Mouse (Mus musculus) liver, embryonic 15.5 days (tissue): ENCODE measurements around the gene Tanc2. TPM values are rescaled to one million over a fixed set of nuclear protein-coding genes. Genes with fewer than 3 reads are reported as not detected.

ENCODE experiments used
- ATAC-seq: fragments of 200-750 bp; cut with Nextera tagmentation; 2 replicates; pipeline ENCODE4 v1.8.0; 2017; ENCODE audit warnings: moderate number of reproducible peaks, mild to moderate bottlenecking, moderate library complexity; ENCODE audit not compliant: insufficient read depth
- H3K27ac ChIP-seq: fragments of 300-500 bp; sonication (generic); replicated peaks from 2 replicates; pipeline ENCODE4 v1.5.1; 2015; ENCODE audit warnings: mild to moderate bottlenecking, inconsistent platforms
- H3K27me3 ChIP-seq: fragments of 300-500 bp; sonication (generic); 2 replicates; pipeline ENCODE4 v1.6.1; 2015; ENCODE audit warnings: mild to moderate bottlenecking, inconsistent platforms
- H3K36me3 ChIP-seq: fragments of 300-500 bp; sonication (generic); replicated peaks from 2 replicates; pipeline ENCODE4 v1.6.1; 2015; ENCODE audit warnings: moderate library complexity, mild to moderate bottlenecking, inconsistent platforms
- H3K4me1 ChIP-seq: fragments of 300-500 bp; sonication (generic); replicated peaks from 2 replicates; pipeline ENCODE4 v1.6.1; 2015; ENCODE audit warnings: inconsistent platforms
- H3K4me2 ChIP-seq: fragments of 300-500 bp; sonication (generic); 2 replicates; pipeline ENCODE4 v1.6.1; 2015; ENCODE audit warnings: moderate library complexity, mild to moderate bottlenecking, inconsistent platforms
- H3K4me3 ChIP-seq: fragments of 300-500 bp; sonication (generic); replicated peaks from 2 replicates; pipeline ENCODE4 v1.5.1; 2015; ENCODE audit warnings: mild to moderate bottlenecking, inconsistent platforms
- H3K9ac ChIP-seq: fragments of 300-500 bp; sonication (generic); 2 replicates; pipeline ENCODE4 v1.6.1; 2015; ENCODE audit warnings: moderate library complexity, mild to moderate bottlenecking, inconsistent platforms
- H3K9me3 ChIP-seq: fragments of 300-500 bp; sonication (generic); replicated peaks from 2 replicates; pipeline ENCODE4 v1.6.1; 2016; ENCODE audit warnings: inconsistent platforms
- whole genome bisulfite sequencing: fragments of 180-500 bp; shearing (Covaris S2); methylation state at CpG from one replicate; pipeline ENCODE4 v1.1.7; 2015; ENCODE audit warnings: mixed read lengths; ENCODE audit not compliant: insufficient replicate concordance; 5-methylcytosine and 5-hydroxymethylcytosine counted together
- polyA plus RNA-seq: library from polyadenylated mRNA; unstranded; fragments of >200 nt; fragmentation: Nextera tagmentation; extraction: Ambion mirVana; gene quantifications from 2 replicates; pipeline ENCODE4 v1.2.1, GENCODE M21; 2015

Gene Tanc2
- polyA plus RNA-seq, 1 experiment from 2014 or later = 1.2 TPM

DNA sequence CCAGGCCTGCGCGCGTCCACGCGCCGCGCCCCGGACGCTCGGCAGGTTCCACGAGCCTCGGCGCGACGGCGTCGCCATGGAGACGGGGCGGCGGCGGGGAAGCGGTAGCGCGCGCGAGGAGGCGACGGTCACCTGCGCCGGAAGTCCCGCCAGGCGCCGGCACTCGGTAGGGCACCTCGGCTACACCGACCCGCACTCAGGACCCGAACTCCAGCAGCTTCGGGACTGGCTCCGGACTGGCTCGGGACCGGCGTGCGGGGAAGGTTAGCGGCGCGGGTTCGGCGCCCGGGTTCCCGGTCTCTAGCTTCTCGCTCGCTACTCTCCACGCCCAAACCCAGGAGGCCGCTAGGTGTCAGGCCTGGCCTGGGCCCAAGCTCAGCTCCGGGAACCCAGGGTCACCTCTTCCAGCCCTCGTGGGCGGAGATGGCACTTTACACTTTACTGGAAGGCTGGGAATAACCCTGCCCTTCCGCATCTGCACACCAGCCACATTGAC is 354.4 kb downstream of the Tanc2 start:
- peak overlapping the region; percentile 64 for H3K4me3 ChIP-seq
- ATAC-seq = peak; percentile 71
- H3K9ac ChIP-seq = peak overlapping the region; percentile 50; the same call in 1 of the 2 replicates
- no peaks in the 10 kb centered on the region for H3K36me3 ChIP-seq
- H3K27me3 ChIP-seq = peaks cover 79% of the 10 kb centered on the region
- under 1% methylated on average over 59 of the region's 59 CpGs for WGBS
- no peak overlapping the region; the same call in 1 of the 2 replicates for H3K27ac ChIP-seq
- H3K4me1 ChIP-seq = peaks cover 22% of the 10 kb centered on the region
- H3K4me2 ChIP-seq = peak overlapping the region; percentile 90
- no peaks in the 10 kb centered on the region for H3K9me3 ChIP-seq

DNA sequence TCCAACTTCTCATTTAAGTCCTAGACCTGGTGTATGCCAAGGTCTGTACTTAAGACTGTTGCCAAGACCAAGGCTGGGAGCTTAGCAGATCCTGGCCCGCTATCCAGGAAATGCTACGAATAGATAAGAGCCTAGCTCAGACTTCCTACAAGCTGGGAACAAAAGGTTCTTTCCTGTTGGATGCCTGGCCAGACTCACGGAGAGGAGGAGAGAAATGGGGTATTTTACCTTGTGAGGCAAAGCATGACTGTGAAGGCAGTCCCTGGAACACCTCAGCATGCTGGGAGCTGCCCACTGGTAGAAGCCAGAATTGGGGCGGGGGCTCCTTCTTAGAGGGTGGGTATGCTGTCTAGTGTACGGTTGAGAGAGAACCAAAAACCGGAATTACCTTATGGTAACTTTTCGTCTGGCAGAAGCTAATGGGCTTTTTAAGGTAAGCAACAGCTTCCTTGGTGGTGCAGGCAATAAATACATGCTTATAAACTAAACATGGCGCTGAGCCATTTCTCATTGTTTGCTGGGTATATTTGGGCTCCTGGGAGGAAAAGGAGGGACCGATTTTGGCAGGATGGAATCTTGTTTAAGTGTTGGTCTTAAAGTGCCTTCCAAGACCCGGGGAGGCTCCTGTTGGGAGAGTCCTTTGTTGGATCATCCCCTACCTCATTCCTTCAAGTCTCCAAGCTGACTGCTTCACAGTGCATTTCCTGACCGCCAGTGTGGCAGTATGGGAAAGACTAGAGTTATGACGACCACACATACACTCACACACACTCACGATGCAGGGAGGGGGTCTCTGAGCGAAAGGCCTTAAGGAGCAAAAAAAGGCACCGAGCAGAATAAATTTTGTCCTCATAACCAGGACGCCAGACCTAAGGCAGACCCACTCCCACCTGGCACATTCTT is 355.2 kb downstream of the Tanc2 start:
- ATAC-seq = no peak
- no peak overlapping the region for H3K9ac ChIP-seq
- H3K4me1 ChIP-seq = peaks cover 22% of the 10 kb centered on the region
- H3K36me3 ChIP-seq = no peaks in the 10 kb centered on the region
- no peak overlapping the region for H3K27ac ChIP-seq
- H3K9me3 ChIP-seq = no peaks in the 10 kb centered on the region
- peak overlapping the region; percentile 90 for H3K4me2 ChIP-seq
- 56% methylated on average over 16 of the region's 16 CpGs for WGBS
- peak overlapping the region; percentile 64; the same call in 1 of the 2 replicates for H3K4me3 ChIP-seq
- peaks cover 78% of the 10 kb centered on the region for H3K27me3 ChIP-seq

DNA sequence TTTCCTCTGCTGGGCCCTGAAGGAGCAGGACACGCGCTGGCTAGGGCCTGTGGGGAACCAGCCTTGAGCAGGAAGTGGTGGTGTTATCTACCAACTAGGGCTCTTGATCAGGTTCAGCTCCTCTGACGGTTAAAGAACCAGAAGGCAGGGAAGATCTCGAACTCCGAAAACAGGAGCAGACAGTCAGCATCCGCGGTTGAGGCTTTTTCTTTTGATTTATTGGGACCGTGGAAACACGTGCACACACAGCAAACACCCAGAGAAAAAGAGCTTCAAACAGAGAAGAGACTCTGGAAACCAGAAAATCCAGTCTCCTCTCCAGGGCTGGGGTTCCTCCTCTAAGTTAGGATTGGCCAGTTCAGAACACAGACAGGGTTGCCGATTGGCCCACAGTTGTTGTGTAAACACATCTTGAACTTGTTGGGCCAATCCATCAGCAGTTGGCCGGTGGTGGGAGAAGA is 356.9 kb downstream of the Tanc2 start:
- peaks cover 22% of the 10 kb centered on the region for H3K4me1 ChIP-seq
- H3K27ac ChIP-seq = no peak overlapping the region
- H3K4me2 ChIP-seq = no peak overlapping the region
- H3K9ac ChIP-seq = no peak overlapping the region
- no peak overlapping the region for H3K4me3 ChIP-seq
- WGBS = 8% methylated on average over 11 of the region's 11 CpGs
- no peaks in the 10 kb centered on the region for H3K9me3 ChIP-seq
- peaks cover 64% of the 10 kb centered on the region for H3K27me3 ChIP-seq
- H3K36me3 ChIP-seq = no peaks in the 10 kb centered on the region
- ATAC-seq = no peak

DNA sequence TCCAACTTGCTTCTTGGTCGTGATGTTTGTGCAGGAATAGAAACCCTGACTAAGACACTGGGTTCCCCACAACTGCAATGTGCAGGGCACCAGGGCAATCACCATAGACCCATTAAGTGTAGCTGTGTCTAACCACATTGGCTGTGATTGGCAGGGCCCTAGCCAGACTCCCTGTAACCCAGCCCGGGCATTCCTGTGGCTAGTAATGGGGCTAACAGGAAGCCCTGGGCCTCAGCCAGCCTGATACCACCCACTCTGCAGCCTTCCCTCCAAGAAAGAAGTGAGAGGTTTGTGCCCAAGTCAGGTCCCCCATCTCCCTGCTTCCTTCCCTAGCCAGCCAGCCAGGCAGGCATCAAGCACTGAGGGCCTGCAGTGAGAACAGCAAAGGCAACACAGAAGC is 358.5 kb downstream of the Tanc2 start:
- 21% methylated on average over 2 of the region's 2 CpGs for WGBS
- Histone ChIP-seq H3K9ac (no peak overlapping the region), H3K27ac (no peak overlapping the region), H3K36me3 (no peaks in the 10 kb centered on the region), H3K4me1 (peaks cover 20% of the 10 kb centered on the region), H3K27me3 (peaks cover 58% of the 10 kb centered on the region), H3K9me3 (no peaks in the 10 kb centered on the region), H3K4me2 (no peak overlapping the region), H3K4me3 (no peak overlapping the region)
- no peak for ATAC-seq

DNA sequence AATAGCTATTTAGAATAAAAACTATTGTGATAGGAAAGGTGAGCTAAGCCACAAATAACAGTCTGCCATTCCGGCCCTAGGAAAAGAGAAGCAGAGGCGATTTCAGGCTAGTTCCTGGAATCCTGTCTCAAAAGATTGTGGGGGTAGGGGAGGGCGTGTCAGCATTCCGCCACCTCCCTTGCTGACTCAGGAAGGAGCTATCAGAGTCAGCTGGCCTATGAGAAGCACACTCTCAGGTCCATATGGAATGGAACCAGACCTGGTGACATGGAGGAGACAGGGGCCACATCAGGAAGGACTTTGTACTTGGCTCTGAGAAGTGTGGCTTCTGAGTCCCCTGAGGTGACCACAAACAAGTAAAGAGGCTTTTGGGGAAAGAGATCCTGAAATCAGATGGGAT is 360.7 kb downstream of the Tanc2 start:
- no peak for ATAC-seq
- 44% methylated on average over 4 of the region's 4 CpGs for WGBS
- Histone ChIP-seq H3K4me2 (no peak overlapping the region), H3K27ac (no peak overlapping the region), H3K4me1 (0 out of 2 replicates have a peak, but pooled peaks cover 4% of the 10 kb centered on the region), H3K27me3 (peaks cover 37% of the 10 kb centered on the region), H3K9ac (no peak overlapping the region), H3K4me3 (no peak overlapping the region), H3K36me3 (no peaks in the 10 kb centered on the region), H3K9me3 (no peaks in the 10 kb centered on the region)

DNA sequence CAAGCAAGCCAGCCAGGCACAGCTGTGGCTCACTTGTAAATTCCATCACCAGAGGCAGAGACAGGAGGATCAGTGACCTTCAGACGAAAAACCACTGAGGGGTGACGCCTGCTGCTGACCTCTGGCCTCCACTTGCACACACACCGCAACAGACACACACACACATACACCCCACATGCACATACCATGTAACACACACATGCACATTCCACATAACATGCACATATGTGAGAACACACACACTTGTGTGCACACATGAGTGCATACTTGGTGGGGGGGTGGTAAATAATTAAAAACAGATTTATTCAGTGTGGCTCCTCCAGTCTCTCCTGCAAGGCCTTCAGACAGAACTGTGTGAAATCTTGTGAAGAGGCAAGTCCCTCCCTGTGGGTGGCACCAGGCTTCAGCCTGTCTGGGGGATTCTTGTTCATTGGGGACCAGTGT is 361.8 kb downstream of the Tanc2 start:
- Histone ChIP-seq H3K4me1 (no peaks in the 10 kb centered on the region), H3K36me3 (no peaks in the 10 kb centered on the region), H3K27me3 (peaks cover 27% of the 10 kb centered on the region), H3K4me2 (no peak overlapping the region), H3K9me3 (no peaks in the 10 kb centered on the region), H3K9ac (no peak overlapping the region), H3K27ac (no peak overlapping the region), H3K4me3 (no peak overlapping the region)
- ATAC-seq = no peak
- 63% methylated on average over 3 of the region's 3 CpGs for WGBS

DNA sequence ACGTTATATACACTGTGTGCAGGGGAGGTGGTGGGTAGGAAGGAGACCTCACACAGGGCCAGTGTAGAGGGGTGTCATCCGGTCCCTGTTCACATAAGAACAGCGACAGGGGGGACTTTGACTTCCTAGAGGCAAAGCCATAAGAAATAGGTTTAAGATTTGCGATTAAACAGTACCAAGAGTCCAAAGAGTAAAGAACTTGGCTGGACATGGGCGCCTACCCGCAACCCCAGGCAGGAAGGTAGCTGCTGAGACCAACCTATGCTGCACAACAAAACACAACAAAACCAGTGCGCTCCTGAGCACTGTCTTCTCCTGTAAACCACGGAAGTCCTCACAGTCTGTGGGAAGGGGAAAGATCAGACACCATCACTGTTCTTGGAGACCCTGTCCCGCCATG is 362.3 kb downstream of the Tanc2 start:
- Histone ChIP-seq H3K4me3 (no peak overlapping the region), H3K9ac (no peak overlapping the region), H3K36me3 (no peaks in the 10 kb centered on the region), H3K9me3 (no peaks in the 10 kb centered on the region), H3K4me2 (no peak overlapping the region), H3K27ac (no peak overlapping the region), H3K27me3 (peaks cover 25% of the 10 kb centered on the region), H3K4me1 (no peaks in the 10 kb centered on the region)
- ATAC-seq = no peak
- 67% methylated on average over 9 of the region's 9 CpGs for WGBS

DNA sequence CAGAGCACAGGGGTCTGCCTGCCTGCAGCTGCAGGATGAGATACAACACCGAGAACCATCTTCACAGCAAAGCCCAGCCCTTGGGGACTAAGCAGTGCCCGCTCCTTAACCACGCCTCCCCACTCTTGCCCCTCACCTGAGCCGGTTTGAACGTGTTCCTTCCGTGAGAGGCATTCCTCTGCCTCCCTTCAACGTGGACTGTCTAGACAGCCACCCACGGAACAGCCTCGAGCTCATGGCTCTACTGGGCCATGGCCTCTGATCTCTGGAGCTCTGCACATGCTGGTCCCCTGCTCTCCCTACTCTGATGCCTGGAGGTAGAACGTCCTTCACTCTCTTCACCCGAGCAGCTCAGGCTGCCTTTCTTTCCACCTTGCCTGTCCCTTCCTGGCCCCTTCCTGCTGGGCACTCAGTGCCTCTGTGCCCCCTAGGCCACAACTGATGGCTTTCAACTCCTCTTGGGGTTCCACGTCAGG is 363.2 kb downstream of the Tanc2 start, which contains the start of gene Cyb561:
Cyb561 (minus strand) TSS at position 426 of the 476 bp plus-strand sequence.
- no peaks in the 10 kb centered on the region for H3K9me3 ChIP-seq
- no peaks in the 10 kb centered on the region for H3K4me1 ChIP-seq
- WGBS = 69% methylated on average over 12 of the region's 12 CpGs
- H3K27ac ChIP-seq = no peak within 1 kb of the TSS
- no peak for ATAC-seq
- peaks cover 22% of the 10 kb centered on the region; the same call in 1 of the 2 replicates for H3K27me3 ChIP-seq
- no peak within 1 kb of the TSS for H3K4me3 ChIP-seq
- H3K9ac ChIP-seq = no peak within 1 kb of the TSS
- H3K36me3 ChIP-seq = no peaks in the 10 kb centered on the region
- H3K4me2 ChIP-seq = no peak within 1 kb of the TSS

DNA sequence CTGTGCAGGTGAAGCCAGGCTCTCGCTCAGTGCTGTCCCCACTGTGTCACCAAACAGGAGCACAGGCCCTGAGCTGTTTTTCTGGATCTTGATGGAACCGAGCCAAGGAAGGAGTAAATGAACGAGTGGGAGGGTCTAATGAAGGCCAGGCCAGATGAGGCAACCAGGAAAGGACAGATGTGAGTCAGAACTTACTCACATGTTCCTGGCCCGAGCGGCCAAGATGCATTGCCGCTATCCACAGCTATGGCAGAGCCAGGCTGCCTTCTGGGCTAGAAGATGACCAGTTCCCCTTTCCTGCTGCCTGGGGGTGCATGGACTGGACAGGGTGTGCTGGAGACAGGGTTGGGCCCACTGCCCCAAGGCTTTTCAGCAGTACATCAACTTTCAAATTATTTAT is 363.6 kb downstream of the Tanc2 start:
- WGBS = 61% methylated on average over 6 of the region's 6 CpGs
- ATAC-seq = no peak
- peaks cover 25% of the 10 kb centered on the region for H3K27me3 ChIP-seq
- H3K36me3 ChIP-seq = no peaks in the 10 kb centered on the region
- no peak overlapping the region for H3K4me3 ChIP-seq
- H3K27ac ChIP-seq = no peak overlapping the region
- no peaks in the 10 kb centered on the region for H3K9me3 ChIP-seq
- no peaks in the 10 kb centered on the region for H3K4me1 ChIP-seq
- H3K4me2 ChIP-seq = no peak overlapping the region
- no peak overlapping the region for H3K9ac ChIP-seq

DNA sequence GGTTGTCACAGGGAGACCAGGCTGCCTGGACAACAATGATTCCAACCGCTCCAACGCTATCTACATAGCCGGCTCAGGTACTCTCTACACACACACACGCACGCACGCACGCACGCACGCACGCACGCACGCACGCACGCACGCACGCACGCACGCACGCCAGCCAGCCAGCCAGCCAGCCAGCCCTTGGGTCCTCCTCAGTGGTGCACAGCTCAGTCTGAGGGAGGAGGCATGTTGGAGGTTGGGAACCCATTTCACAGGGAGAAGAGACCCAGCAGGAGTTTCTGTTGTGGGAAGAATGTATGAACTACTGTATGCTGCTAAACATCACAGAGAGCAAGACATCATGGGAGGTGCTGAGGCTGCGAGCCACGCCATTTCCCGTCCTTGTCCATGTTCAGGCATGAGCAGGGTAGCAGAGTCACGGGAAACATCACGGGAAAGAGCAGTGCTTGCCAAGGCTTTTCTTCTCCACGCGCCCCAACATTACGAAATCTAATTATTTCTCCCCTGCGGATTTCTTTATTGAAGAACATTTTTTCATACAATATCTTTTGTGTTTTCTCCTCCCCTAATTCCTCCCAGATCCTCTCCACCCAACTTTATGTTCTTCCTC is 366.1 kb downstream of the Tanc2 start:
- no peaks in the 10 kb centered on the region for H3K36me3 ChIP-seq
- peaks cover 34% of the 10 kb centered on the region for H3K27me3 ChIP-seq
- H3K4me1 ChIP-seq = no peaks in the 10 kb centered on the region; the same call in 1 of the 2 replicates
- no peak overlapping the region for H3K9ac ChIP-seq
- no peak overlapping the region for H3K4me2 ChIP-seq
- no peaks in the 10 kb centered on the region for H3K9me3 ChIP-seq
- no peak for ATAC-seq
- no peak overlapping the region for H3K4me3 ChIP-seq
- H3K27ac ChIP-seq = no peak overlapping the region
- WGBS = 85% methylated on average over 28 of the region's 28 CpGs

DNA sequence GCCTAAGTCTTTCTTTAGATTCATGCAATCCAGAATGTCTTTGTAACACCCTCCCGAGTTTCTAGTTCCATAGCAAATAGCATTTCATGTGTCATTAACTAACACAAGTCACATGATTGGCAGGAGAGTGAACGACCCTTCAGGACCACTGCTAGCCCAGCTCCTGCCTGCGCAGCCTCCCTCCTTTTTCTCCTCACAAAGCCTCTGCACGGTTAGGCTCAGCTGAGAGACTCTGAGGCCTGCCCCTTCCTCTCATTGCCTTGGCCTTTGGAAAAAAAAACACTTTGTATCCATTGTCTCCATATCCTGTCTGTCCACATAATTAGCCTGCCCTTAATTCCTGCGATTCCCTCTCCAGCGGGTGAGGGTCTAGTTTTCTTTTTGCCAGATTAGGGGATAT is 367.7 kb downstream of the Tanc2 start:
- Histone ChIP-seq H3K36me3 (no peaks in the 10 kb centered on the region), H3K4me1 (no peaks in the 10 kb centered on the region; the same call in 1 of the 2 replicates), H3K9ac (no peak overlapping the region), H3K9me3 (no peaks in the 10 kb centered on the region), H3K27me3 (peaks cover 29% of the 10 kb centered on the region), H3K27ac (no peak overlapping the region), H3K4me3 (no peak overlapping the region), H3K4me2 (no peak overlapping the region)
- WGBS = 42% methylated on average over 6 of the region's 6 CpGs
- no peak for ATAC-seq
